Mouse (Mus musculus) mesoderm, embryonic 11.5 days (tissue): Measurements from ENCODE around the gene Zfp507.

Experiments
- DNase-seq: peaks from one replicate; pipeline ENCODE4 v3.0.0-alpha.2; 2012; ENCODE audit warnings: low read depth, low spot score

Gene Zfp507

GRCm38 (mm10) chr7:35802906-35803595 lies at the start of gene Zfp507:
Gene Zfp507 (minus strand): TSS chr7:35803003.
- peak; percentile 94 for DNase-seq

GRCm38 (mm10) chr7:35850426-35850825 lies 47.6 kb upstream of the Zfp507 start:
- DNase-seq = no peak

GRCm38 (mm10) chr7:35848526-35848925 lies 45.7 kb upstream of the Zfp507 start:
- DNase-seq = peak; percentile 30

GRCm38 (mm10) chr7:35840504-35840903 lies 37.7 kb upstream of the Zfp507 start:
- no peak for DNase-seq

GRCm38 (mm10) chr7:35836851-35837250 lies 34.0 kb upstream of the Zfp507 start:
- no peak for DNase-seq

- no peak for DNase-seq
Observed at GRCm38 (mm10) chr7:35836415-35836814, 33.6 kb upstream of the Zfp507 start.

GRCm38 (mm10) chr7:35830119-35830518 lies 27.3 kb upstream of the Zfp507 start:
- DNase-seq = no peak

GRCm38 (mm10) chr7:35823906-35824305 lies 21.1 kb upstream of the Zfp507 start:
- no peak for DNase-seq

GRCm38 (mm10) chr7:35822320-35822719 lies 19.5 kb upstream of the Zfp507 start:
- DNase-seq = no peak

GRCm38 (mm10) chr7:35821357-35821756 lies 18.6 kb upstream of the Zfp507 start:
- DNase-seq = no peak

- no peak for DNase-seq
Observed at GRCm38 (mm10) chr7:35819486-35819885, 16.7 kb upstream of the Zfp507 start.

GRCm38 (mm10) chr7:35814759-35815551 lies 12.2 kb upstream of the Zfp507 start:
- no peak for DNase-seq

- DNase-seq = no peak
Observed at GRCm38 (mm10) chr7:35813306-35813705, 10.5 kb upstream of the Zfp507 start.

- DNase-seq = no peak
Observed at GRCm38 (mm10) chr7:35810736-35811135, 7.9 kb upstream of the Zfp507 start.

- DNase-seq = no peak
Observed at GRCm38 (mm10) chr7:35804206-35804605, 1.4 kb upstream of the Zfp507 start.

GRCm38 (mm10) chr7:35802201-35802905 lies 450 bp downstream of the Zfp507 start:
- DNase-seq = peak; percentile 49

GRCm38 (mm10) chr7:35796123-35796522 lies 6.7 kb downstream of the Zfp507 start:
- DNase-seq = no peak

GRCm38 (mm10) chr7:35794145-35794664 lies 8.6 kb downstream of the Zfp507 start:
- no peak for DNase-seq

- DNase-seq = no peak
Observed at GRCm38 (mm10) chr7:35792150-35792848, 10.5 kb downstream of the Zfp507 start.

GRCm38 (mm10) chr7:35790926-35791325 lies 11.9 kb downstream of the Zfp507 start:
- DNase-seq = peak; percentile 12

- DNase-seq = peak; percentile 12
Observed at GRCm38 (mm10) chr7:35790201-35790600, 12.6 kb downstream of the Zfp507 start.
